Mouse (Mus musculus) urinary bladder, adult 18-20 months (tissue): ENCODE data around the gene Hes5.
A peak's percentile ranks its signal among the peaks of the same experiment; 100 is the strongest.

Experiments used
- DNase-seq, 2 experiments: peaks; one replicate each; pipeline ENCODE4 v3.0.0; 2022; ENCODE audit warnings: low spot score in 2 of 2, mixed read lengths in 2 of 2

Gene Hes5

DNA sequence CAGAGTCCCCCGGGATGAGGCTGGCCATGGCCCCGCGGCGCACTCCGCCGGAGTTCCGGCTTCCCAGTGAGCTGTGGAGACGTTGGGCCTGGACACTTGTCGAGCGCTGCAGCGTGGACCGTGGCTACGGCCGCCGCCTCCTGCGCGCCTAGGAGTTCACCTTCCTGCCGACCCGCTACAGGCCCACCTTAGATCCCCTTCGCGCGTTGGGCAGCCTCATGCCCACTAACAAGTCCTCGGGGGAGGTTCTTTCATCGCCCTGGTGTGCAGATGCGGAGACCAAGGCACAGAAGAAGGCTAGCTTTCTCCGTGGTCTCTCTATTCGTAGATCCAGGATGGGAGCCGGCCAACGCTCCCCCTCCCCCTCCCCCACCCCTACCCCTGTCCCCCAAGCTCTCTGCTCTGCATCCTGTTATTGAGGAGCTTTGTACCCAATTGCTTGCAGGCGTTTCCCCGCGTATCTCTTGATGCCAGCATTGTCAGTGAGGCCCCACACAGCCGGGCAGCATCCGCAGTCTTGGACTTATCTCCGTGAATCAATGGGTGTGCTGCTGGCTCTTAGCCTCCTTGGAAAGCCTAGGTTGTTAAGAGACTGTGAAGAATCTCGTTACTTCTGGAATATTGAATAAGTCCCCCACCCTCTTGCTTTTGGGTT is 4.0 kb downstream of the Hes5 start:
- DNase-seq = peak in 1 of 2 experiments; percentile 69

DNA sequence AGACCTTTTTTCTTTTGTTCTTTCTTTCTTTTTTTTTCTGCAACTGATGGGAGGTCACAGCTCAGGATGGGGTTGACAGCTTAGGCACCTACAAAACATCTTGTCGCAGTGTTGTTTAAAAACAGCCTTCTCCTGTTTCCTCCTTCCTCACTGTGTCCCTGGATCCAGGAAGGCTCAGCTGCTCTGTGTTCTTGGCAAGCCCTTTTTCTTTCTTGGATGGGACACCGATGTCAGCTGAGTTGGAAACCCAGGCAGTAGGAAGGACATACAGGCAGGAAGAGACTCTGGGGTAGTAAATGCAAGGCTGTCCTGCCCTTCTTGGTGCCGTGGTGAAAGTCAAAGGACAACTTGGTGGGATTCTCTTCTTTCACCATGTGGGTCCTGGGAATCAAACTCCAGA is 5.1 kb downstream of the Hes5 start:
- DNase-seq = no peak

DNA sequence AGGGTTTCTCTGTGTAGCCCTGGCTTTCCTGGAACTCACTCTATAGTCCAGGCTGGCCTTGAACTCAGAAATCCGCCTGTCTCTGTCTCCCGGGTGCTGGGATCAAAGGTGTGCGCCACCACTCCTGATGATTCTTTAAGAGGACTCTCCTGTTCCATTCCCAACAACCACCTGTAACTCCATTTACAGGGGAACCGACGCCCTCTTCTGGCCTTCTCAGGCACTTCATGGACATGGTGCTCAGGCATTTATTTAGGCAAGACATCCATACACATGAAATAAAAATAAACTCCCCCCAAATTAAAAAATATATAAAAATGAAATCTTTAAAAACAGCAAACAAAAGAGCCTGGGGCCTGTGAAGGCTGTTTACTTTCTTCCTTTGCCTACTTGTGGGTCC is 6.5 kb downstream of the Hes5 start:
- DNase-seq = no peak

DNA sequence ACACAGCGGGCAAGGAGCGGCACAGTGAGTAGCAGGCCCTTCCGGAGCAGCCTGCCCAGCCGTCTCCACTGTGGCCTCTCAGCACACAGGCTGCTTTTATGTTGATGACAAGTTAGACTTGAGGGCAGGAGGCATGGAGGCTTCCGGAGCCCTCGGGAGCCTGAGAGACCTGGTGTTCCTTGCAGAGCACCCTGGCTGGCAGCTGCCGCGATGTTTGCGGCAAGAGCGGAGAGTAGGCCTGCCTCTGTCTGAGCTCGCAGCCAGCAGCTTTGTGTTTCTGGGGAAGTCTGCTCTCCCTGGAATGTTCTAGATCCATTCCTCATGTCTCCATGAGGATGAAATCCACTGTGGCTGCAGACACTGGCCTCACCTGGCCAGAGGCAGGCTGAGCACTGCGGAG is 11.8 kb downstream of the Hes5 start:
- no peak for DNase-seq

DNA sequence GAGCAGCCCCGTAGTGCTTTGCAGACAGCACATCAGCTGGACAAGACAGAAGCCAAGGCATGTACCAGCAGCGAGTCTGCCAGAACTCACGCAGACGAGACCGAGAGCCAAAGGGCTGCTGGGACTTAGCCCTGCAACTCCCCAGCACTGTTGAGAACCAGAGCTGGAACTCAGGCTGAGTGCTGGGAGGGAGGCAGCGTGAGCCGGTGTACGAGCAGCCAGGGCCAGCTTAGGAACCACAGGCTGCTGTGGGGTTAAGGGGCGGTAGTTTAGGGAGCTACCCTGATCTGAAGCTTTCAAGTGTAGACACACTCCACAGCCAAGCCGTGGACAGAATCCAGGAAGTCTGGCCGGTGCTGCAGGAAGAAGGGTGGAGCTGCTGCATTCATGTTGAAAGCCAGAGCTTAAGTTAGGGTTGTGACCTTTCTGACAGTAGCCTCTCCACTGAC is 13.5 kb downstream of the Hes5 start:
- no peak for DNase-seq

DNA sequence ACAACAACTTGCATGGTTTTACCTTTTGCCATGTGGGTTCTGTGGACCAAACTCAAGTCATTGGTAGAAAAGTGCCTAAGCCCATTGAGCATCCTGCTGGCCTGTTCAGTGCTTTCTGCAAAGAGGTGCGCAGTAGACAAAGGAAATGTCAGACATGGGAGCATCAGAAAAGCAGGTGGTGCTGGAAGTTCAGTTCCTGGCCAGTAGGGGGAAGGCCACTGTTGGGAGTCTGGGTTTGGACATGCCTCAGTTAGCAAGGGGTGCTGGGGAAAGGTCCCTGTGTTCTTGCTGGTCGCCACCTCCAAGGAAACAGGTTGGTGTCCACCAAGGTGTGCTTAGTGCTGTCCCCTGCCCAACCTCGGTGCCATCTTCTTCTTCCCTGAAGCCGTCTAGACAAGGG is 19.4 kb downstream of the Hes5 start:
- DNase-seq = no peak

DNA sequence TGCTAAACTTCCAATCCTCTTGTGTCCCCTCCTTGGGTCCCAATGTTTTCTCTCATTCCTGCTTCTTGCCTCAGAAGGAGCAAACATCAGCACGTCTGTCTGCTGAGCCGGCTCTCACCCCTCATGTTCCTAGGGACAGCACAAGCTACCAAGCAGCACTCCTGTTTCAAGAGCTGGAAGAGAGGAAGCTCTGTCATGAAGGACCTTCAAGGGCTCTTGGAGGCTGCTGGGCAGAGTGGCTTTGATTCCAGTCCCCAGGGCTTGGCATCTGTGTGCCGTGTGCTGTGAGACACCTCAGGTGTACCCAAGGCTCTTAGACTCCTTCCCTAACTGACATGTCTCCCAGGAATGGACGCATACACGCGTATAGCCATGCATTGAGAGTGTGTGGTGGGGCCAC is 20.4 kb downstream of the Hes5 start:
- no peak for DNase-seq

DNA sequence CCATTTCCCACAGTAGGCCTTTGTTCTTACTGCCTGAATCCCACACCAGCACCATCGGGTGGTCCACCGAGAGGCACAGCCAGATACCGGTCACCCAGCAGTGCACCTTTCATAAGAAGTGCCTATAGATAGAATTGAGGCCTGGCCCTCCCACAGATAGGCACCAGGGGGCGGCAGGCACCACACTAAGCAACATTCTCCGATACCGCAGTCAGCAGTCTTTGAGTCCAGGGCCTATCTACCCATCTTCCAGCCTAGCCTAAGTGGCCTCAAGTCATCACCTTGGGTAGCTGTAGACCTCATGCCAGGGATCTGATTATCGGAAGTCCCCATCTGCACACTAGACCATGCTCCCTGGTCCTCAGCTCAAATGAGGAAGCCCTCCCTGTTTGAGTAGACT is 20.8 kb downstream of the Hes5 start:
- peak in 1 of 2 experiments; percentile 57 for DNase-seq

DNA sequence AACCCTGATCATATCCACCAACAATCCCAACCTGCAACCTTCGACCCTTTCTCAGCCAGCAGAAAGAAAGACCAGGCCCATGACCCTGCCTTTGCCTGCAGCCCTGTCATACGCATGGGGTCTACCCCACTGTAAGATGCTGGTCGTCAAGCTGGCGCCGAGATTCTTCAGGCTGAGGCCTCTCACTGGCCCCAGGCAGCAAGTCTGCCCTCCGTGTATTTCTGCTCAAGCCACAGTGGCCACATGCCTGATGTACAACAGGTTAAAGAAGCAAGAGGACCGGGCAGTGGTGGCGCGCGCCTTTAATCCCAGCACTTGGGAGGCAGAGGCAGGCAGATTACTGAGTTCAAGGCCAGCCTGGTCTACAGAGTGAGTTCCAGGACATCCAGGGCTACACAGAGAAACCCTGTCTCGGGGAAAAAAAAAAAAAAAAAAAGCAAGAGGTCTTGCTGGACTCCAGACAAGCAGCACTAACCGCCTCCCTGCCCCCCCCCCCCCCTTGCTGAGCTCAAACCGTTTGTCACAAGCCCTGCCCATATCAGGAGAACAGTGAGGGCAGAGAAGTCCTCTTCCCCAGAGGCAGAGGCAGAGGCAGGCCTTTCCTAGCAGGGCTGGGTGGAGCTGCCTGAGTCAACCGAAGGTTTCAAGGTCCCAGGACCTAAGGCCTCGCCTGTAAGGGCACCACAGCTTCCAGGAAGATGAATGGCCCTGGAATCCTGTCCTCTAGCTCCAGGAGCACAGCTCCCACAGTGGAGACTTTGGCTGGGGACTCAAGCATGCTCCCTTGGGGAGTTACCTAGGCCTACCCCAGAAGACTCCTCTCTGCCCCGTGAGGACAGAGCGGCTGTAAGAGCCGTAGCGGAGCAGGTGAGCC is 21.8 kb downstream of the Hes5 start:
- no peak for DNase-seq

DNA sequence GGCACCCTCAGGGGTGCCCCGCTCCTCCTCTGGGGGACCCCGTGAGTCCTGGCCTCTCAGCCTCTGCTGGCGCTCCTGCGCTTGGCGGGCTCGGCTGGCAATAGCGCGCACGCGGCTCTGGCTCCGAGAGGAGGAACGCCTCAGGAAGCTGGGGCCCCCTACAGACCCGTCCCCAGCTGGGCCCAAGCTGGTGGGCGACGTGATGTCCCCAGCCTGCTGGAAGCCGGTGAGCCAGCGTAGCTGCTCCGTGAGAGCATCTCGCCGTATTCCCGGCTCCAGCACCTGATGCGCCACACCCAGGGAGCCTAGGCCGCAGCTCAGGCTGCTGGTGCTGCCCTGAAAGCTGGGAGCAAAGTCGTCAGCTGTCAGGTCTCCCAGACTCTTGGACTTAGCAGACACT is 23.0 kb downstream of the Hes5 start:
- DNase-seq = no peak

DNA sequence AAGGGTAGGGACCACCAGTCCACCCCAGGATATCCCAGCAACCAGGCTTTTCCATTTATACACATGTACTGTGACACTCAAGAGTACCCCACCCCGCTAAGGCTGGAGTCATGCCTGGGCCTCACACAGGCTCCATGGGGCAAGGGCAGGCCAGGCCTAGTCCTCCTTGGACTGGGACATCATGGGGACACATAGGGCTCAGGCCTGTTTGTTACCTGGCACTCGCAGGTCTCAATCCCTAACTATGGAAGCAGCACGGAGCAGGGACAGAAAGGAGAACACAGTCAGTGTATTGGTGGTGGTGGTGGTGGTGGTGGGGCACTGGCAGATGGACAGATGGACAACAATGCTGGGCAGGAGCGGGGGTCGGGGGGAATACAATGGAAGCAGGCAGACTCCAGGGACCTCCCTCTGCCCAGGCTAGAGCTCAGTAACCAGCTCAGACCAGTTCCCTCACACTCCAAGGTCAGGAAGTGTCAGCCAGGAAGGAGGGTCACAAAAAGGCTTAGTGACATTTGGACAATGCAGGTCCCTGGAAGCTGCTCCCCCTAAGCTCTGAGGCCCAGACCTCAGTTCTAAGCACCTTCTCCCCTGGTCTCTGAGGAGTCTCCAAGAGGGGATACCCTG is 24.5 kb downstream of the Hes5 start:
- no peak for DNase-seq

DNA sequence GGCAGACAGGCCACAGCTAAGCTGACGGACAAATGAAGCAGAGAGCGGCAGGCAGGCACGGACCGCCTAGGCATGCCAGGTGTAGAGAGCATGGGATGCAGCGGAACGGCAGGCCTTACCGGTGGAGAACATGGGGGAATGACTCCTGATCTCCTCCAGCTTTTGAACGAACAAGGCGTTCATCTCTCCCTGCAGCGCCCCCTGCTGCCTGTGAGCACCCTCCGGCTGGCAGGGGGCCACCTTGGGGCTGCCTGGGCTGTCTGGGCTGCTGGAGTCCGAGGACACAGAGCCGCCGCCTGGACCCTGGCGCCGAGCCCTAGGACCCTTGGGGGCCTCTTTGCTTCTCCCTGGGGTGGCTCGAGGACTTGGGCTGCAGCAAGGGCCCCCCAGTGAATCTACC is 25.4 kb downstream of the Hes5 start:
- DNase-seq = no peak

DNA sequence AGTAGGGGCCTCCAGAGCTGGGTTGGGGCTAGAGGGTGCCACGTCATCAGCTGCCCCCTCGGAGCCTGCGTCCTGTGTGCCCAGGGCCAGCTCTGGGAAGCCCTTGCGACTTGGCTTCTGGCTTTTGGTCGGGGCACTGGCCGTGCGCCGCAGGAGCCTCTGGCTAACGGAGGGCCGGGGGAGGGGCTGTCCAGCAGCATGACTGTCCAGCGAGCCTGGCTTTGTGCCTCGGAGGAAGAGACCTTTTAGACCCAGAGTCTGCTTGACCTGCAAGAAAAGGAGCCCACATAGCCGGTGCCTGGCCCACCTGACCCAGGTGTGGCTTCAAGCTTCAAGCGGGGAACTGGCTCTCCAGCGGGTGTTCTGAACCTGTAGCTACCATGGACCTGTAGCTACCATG is 26.0 kb downstream of the Hes5 start:
- DNase-seq = no peak

DNA sequence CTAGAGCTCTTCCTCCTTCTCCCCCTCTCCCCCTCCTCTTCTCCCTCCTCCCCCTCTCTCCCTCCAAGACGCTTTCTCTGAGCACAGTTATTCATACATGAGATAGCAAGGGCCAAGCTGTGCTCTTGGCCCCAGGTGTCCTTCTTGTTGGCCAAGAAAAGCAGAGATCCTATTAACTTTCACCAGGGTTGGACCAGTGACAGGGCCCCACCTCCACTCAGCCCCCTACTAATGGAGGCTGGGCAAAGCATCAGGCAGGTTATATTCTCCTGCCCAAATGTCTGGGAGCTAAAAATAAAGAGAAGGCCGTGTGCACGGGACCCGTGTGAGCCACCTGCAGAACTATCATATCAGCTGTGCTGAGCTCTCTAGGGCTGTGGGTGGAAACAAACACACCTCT is 34.2 kb downstream of the Hes5 start:
- no peak for DNase-seq

DNA sequence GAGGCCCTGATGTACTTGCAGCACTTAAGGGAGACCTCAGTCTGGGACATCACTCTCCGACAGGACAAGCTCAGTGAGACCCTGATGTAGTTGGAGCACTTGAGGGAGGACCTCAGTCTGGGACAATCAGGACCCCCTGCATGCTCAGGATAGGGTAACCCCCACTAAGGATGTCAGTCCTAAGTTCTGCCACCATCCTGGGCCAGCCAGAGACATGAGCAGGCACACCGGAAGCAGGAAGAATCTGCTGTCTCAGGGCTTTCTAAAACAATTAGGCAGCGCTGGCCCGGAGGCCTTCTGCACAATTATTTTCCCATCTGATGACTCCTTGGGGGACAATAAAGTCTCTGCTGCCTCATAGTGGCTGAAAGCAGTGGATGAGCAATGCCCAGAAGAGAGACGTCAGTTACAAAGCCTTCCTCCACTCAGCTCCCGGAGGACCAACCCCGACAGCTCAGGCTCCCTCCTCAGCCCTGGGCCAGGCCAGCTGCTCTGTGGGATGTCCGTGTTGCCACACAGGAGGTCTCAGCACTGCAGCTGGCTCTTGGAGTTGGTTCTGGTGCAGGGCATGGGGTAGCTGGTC is 35.9 kb downstream of the Hes5 start:
- no peak for DNase-seq

DNA sequence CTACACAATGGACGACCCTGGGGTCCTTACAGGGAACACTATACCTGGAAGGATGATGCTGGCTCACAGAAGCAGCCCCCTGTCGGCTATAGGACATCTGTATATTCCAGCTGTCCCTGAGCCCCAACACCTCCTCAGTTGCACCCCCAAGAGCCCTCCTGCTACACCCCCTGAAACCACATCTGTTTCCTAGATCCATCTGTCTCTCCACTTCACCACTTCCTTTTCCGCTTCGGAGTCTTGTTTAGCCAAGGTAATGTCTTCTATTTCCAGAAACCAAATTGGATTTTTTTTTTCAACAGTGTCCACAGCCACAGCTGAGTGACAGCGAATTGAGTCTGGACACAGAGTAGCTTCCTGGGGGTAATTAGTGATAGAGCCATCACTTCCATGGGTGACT is 38.7 kb downstream of the Hes5 start:
- no peak for DNase-seq

DNA sequence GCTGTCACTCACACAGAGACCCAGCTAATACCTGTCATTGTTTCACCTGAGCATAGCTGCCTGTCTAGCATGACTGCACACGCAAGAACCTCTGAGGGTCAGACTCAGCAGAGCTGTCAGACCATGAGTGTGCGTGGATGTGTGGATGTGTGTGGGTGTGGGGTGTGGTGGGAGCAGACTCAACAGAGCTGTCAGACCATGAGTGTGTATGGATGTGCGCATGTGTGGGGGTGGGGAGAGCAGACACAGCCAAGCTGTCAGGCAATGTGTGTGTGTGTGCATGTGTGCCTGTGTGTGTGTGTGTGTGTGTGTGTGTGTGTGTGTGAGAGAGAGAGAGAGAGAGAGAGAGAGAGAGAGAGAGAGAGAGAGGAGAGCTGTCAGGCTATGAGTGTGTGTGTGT is 44.6 kb downstream of the Hes5 start:
- no peak for DNase-seq

DNA sequence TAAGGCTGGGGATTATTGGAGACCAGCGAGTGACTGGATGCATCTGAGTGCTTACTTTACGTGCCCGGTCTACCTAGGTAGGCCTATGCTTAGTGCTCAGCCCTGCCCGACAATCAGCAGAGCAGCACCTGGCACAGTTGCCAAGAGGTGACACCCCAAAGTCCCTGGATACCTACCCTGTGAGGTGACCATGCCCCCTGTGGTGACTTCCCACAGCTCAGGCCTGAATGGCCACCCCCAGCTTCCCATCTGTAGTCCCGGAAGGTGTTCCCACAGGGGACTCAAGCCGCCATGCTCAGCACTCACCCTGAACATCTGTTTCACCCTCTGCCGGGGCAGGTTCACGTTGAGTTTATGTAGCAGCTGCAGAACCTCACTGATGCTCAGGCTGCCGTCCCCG is 45.6 kb downstream of the Hes5 start:
- DNase-seq = no peak

DNA sequence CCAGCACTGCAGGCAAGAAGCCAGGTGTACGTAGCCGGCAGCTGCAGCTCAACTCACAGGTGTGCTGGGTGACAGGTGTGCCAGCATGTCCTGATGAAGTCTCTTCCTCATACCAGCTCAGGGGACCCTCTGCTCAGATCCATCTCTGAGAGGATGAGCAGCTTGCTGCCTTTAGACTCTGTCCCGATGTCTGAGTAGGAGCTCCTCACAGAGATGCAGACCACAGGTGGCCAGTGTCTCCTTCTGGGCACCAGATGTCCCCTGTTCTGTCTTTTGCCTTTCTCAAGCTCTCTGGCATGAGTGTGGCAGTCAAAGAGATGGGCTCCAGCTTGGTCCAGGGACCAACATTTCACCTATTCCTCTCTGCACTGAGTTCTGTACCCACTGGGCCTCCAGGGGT is 46.9 kb downstream of the Hes5 start:
- no peak for DNase-seq

DNA sequence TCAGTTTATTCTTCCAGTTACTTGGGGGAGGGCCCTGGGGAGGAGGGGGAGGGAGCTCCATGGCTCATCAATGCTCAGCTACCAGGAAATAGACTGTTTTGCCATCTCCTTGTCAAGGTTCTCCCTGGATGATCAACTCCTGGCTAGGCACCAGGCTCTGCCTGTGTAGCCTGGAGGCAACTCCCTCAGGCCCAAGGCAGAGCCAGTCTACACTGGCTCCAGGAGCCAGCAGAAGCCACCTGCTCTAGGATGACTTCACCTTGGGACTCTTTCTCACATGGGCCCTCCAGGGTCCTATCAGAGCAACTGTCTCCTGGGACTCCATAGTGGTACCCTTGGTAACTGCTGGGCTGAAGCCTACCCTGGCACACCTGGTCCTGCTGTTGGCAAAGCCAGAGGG is 47.4 kb downstream of the Hes5 start:
- DNase-seq = no peak

DNA sequence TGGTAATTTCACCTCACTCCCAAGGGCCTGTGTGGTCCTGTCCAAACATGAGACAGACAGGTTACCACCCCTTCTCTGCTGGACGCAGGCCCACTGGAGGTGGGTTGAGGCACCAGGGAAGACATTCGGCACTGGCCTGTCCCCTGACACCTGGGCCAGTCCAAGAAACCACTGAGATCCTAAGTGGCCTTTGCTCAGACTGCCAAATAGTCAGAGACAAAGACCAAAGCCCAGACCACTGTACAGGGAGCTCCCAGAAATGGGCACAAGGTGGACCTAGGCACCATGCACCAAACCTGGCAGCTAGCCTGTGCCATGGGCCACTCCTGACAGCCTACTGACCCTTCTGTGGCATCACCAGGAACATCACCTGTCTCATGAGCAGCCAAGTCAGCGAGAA is 48.5 kb downstream of the Hes5 start:
- DNase-seq = no peak

DNA sequence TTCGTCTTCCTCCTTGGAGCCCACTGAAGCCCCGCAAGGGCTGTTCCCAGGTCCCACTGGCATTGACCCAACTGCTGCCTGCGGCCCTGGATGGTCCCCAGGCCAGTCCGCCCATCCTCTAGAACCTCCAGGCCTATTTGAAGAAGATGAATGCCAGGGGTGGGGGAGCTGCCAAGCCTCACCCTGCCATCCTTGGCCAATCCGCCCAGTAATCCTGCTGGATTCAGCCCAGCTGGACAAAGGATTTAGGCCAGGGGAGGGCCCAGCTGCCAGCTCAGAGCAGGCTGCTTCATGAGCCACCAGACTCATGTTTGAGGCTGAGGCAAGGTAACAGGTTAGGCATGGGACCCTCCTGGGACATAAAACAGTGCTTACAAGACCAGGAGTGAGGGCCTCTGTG is 50.1 kb downstream of the Hes5 start:
- no peak for DNase-seq
